Mouse (Mus musculus) heart, embryonic 14.5 days (tissue): Measurements from ENCODE around the gene Kantr. TPM values are rescaled to one million over a fixed set of nuclear protein-coding genes. Genes with fewer than 3 reads are reported as not detected.
"Not testable (repeated sequence)": the region's sequence is repeated elsewhere in the genome, so short reads cannot be mapped to it uniquely, and the experiment has no call there.

ENCODE experiments used
- ATAC-seq: fragments of 200-750 bp; cut with Nextera tagmentation; 2 replicates; pipeline ENCODE4 v1.8.0; 2017; ENCODE audit warnings: low read depth, moderate TSS enrichment; ENCODE audit not compliant: insufficient number of reproducible peaks, insufficient read depth, low FRiP score
- H3K27ac ChIP-seq, 2 experiments: fragments of 200-500 bp in 1 of 2; fragments of 300-500 bp in 1 of 2; sonication (generic) in 1 of 2; replicated peaks in 1 of 2; 2 replicates each; pipeline ENCODE4 v1.5.1; 2012 to 2014; ENCODE audit warnings: low read depth in 2 of 2, low read length in 2 of 2, control low read depth in 1 of 2, mild to moderate bottlenecking in 1 of 2, mixed read lengths in 1 of 2; ENCODE audit not compliant: control insufficient read depth in 1 of 2, insufficient read depth in 1 of 2
- H3K27me3 ChIP-seq: fragments of 300-500 bp; sonication (generic); 2 replicates; pipeline ENCODE4 v1.6.1; 2014; ENCODE audit warnings: mild to moderate bottlenecking, low read length, control low read depth; ENCODE audit not compliant: control insufficient read depth, insufficient read depth
- H3K36me3 ChIP-seq: fragments of 300-500 bp; sonication (generic); 2 replicates; pipeline ENCODE4 v1.6.1; 2014; ENCODE audit warnings: mild to moderate bottlenecking, control low read depth, low read length, mixed read lengths; ENCODE audit not compliant: control insufficient read depth, insufficient read depth
- H3K4me1 ChIP-seq, 2 experiments: fragments of 200-500 bp in 1 of 2; fragments of 300-500 bp in 1 of 2; sonication (generic) in 1 of 2; 2 replicates each; pipeline ENCODE4 v1.6.1; 2012 to 2014; ENCODE audit warnings: low read length in 2 of 2, control low read depth in 1 of 2, mixed read lengths in 1 of 2; ENCODE audit not compliant: control insufficient read depth in 2 of 2, insufficient read depth in 2 of 2
- H3K4me2 ChIP-seq: fragments of 300-500 bp; sonication (generic); 2 replicates; pipeline ENCODE4 v1.6.1; 2014; ENCODE audit warnings: mild to moderate bottlenecking, low read length
- H3K4me3 ChIP-seq, 2 experiments: fragments of 200-500 bp in 1 of 2; fragments of 300-500 bp in 1 of 2; sonication (generic) in 1 of 2; 2 replicates each; pipeline ENCODE4 v1.5.1; 2012 to 2014; ENCODE audit warnings: low read length in 2 of 2, mild to moderate bottlenecking in 2 of 2, control low read depth in 1 of 2, low read depth in 1 of 2, moderate library complexity in 1 of 2; ENCODE audit not compliant: control insufficient read depth in 1 of 2, insufficient read depth in 1 of 2
- H3K9ac ChIP-seq: fragments of 300-500 bp; sonication (generic); 2 replicates; pipeline ENCODE4 v1.6.1; 2014; ENCODE audit warnings: mild to moderate bottlenecking, low read length
- H3K9me3 ChIP-seq: fragments of 300-500 bp; sonication (generic); 2 replicates; pipeline ENCODE4 v1.6.1; 2016; ENCODE audit warnings: low read length, control low read depth; ENCODE audit not compliant: control insufficient read depth
- WGBS: fragments of 180-500 bp; shearing (Covaris S2); extraction: QIAGEN DNeasy Blood & Tissue Kit; methylation state at CpG from one replicate; pipeline ENCODE4 v1.1.7; 2014; 5-methylcytosine and 5-hydroxymethylcytosine counted together
- polyA plus RNA-seq: library from polyadenylated mRNA; unstranded; fragments of >200 nt; fragmentation: Nextera tagmentation; extraction: Ambion mirVana; gene quantifications from 2 replicates; pipeline ENCODE4 v1.2.1, GENCODE M21; 2014

Kantr gene
- polyA plus RNA-seq, 1 experiment from 2014 or later, result 10.6 TPM

DNA sequence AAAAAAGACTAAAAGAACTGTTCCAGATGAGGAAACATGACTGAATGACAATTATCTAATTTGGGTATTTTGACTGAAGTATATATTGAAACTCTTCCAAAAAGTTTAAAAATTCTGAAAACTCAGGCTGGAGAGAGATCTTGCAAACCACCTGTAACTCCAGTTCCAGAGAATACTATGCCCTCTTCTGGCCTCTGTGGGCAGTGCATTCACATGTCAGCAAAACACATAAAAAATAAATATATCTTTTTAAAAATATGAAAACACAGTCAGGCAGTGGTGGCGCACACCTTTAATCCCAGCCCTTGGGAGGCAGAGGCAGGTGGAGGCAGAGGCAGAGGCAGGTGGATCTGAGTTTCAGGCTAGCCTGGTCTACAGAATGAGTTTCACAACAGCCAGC lies 3.7 kb downstream of the Kantr start:
- no peaks in the 10 kb centered on the region for H3K4me1 ChIP-seq
- H3K9ac ChIP-seq, result no peak overlapping the region
- H3K9me3 ChIP-seq, result no peaks in the 10 kb centered on the region
- ATAC-seq, result no peak
- no peak overlapping the region for H3K27ac ChIP-seq
- 89% methylated on average over 1 of the region's 1 CpGs for WGBS
- H3K4me2 ChIP-seq, result no peak overlapping the region
- H3K36me3 ChIP-seq, result no peaks in the 10 kb centered on the region
- peaks cover 4% of the 10 kb centered on the region; the same call in 1 of the 2 replicates for H3K27me3 ChIP-seq
- H3K4me3 ChIP-seq, result no peak overlapping the region

GRCm38 (mm10) chrX:152322776-152323175 lies 4.5 kb downstream of the Kantr start:
- Histone ChIP-seq H3K4me2 (no peak overlapping the region), H3K4me3 (no peak overlapping the region), H3K4me1 (no peaks in the 10 kb centered on the region), H3K9ac (no peak overlapping the region), H3K27ac (no peak overlapping the region), H3K9me3 (no peaks in the 10 kb centered on the region), H3K36me3 (no peaks in the 10 kb centered on the region), H3K27me3 (peaks cover 4% of the 10 kb centered on the region; the same call in 1 of the 2 replicates)
- ATAC-seq, result no peak
- 53% methylated on average over 2 of the region's 2 CpGs for WGBS

DNA sequence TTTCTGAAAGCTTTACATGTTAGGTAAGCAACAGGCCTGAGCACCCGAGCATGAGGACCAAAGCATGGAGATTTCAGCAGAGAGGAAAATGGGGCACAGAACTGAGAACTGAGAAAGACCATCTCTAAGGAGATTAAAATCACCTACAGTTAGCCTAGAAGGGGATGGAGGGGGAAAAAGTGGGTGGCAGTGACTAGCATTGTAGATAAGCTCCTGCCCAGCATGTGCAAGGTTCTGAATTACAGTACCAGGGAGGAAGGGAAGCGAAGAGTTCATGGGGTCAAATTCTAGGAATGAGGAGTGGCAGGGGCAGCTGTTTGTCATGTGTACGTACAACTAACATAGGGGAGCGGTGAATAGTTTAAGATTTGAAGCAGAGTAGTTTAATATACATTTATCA lies 6.8 kb downstream of the Kantr start:
- H3K27ac ChIP-seq, result no peak overlapping the region
- no peak overlapping the region for H3K9ac ChIP-seq
- no peaks in the 10 kb centered on the region for H3K4me1 ChIP-seq
- no peaks in the 10 kb centered on the region for H3K36me3 ChIP-seq
- H3K4me2 ChIP-seq, result no peak overlapping the region
- 77% methylated on average over 4 of the region's 4 CpGs for WGBS
- peaks cover 4% of the 10 kb centered on the region; the same call in 1 of the 2 replicates for H3K27me3 ChIP-seq
- no peaks in the 10 kb centered on the region for H3K9me3 ChIP-seq
- no peak for ATAC-seq
- no peak overlapping the region for H3K4me3 ChIP-seq

- H3K9me3 ChIP-seq, result no peaks in the 10 kb centered on the region
- no peaks in the 10 kb centered on the region for H3K27me3 ChIP-seq
- 44% methylated on average over 2 of the region's 2 CpGs for WGBS
- no peak overlapping the region for H3K27ac ChIP-seq
- no peaks in the 10 kb centered on the region for H3K4me1 ChIP-seq
- ATAC-seq, result no peak
- no peak overlapping the region for H3K4me2 ChIP-seq
- H3K4me3 ChIP-seq, result no peak overlapping the region
- H3K36me3 ChIP-seq, result no peaks in the 10 kb centered on the region
- H3K9ac ChIP-seq, result no peak overlapping the region
These were observed 19.4 kb downstream of the Kantr start for GRCm38 (mm10) chrX:152307942-152308341.

- H3K4me1 ChIP-seq, result no peaks in the 10 kb centered on the region
- no peak for ATAC-seq
- no peaks in the 10 kb centered on the region for H3K9me3 ChIP-seq
- H3K4me2 ChIP-seq, result no peak overlapping the region
- no peaks in the 10 kb centered on the region for H3K36me3 ChIP-seq
- H3K4me3 ChIP-seq, result no peak overlapping the region
- H3K27me3 ChIP-seq, result no peaks in the 10 kb centered on the region
- no peak overlapping the region for H3K27ac ChIP-seq
- no peak overlapping the region for H3K9ac ChIP-seq
These were observed 19.9 kb downstream of the Kantr start for GRCm38 (mm10) chrX:152307371-152307770.

DNA sequence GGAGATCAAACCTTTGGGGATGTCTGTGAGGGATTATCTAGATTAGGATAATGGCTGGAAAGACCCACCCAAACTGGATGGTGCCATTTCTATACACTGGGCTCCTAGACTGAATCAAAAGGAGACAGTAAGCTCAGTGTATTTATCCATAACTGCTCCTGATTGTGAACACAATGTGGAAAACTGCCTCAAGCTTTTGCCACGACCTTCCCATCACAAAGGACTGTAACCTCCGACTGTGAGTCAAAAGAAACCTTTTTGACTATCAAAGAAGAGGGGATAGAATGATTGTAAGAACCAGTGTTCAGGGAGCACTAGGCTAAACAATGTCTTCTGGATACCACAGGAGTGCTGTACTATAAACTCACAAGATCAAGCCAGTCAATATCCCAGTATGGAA lies 21.1 kb downstream of the Kantr start:
- Histone ChIP-seq H3K9ac (no peak overlapping the region), H3K9me3 (no peaks in the 10 kb centered on the region), H3K27me3 (no peaks in the 10 kb centered on the region), H3K4me2 (no peak overlapping the region), H3K4me3 (no peak overlapping the region), H3K36me3 (no peaks in the 10 kb centered on the region), H3K27ac (no peak overlapping the region), H3K4me1 (no peaks in the 10 kb centered on the region)
- 77% methylated on average over 2 of the region's 2 CpGs for WGBS
- no peak for ATAC-seq

DNA sequence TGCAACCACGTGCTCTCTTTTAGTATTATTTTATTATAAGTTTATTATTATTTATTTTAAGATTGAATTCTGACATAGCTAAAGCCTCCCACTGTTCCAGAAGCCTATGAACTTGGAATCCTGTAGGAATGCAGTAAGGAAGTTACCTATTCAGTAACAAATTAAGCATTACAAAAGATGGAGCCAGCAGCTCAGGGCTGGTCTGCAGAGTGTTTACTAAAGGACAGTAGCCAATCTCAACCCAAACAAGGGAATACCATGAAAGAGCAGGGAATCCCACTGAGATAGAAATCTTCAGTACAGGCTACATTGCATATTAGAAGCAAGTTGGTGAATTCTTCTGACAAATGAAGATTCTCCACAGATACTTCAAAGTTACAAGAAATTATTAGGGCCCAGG lies 40.3 kb downstream of the Kantr start:
- not testable (repeated sequence) for H3K27ac ChIP-seq, H3K9ac ChIP-seq, H3K4me3 ChIP-seq, H3K27me3 ChIP-seq, H3K4me2 ChIP-seq, H3K9me3 ChIP-seq, H3K4me1 ChIP-seq, H3K36me3 ChIP-seq, ATAC-seq
- 50% methylated on average over 1 of the region's 1 CpGs for WGBS

DNA sequence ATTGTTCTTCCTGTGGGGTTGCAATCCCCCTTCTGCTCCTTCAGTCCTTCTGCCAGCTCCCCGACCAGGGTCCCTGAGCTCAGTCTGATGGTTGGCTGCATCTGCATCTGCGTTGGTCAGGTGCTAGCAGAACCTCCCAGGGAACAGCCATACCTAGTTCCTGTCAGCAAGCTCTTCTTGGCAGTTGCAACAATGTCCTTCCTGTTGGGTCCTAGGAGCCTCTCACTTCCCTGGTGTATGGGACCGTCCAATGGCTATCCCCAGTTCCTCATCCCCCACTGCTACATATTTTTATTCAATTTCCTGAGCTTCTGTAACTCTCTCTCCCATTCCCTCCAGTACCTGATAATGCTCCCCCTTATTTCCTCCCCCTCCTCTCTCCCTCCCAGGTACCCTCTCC lies 42.5 kb downstream of the Kantr start:
- Histone ChIP-seq H3K9ac (no peak overlapping the region), H3K4me2 (no peak overlapping the region), H3K36me3 (no peaks in the 10 kb centered on the region), H3K27me3 (no peaks in the 10 kb centered on the region), H3K9me3 (0 out of 2 replicates have a peak, but pooled peaks cover 2% of the 10 kb centered on the region), H3K4me3 (no peak overlapping the region), H3K27ac (no peak overlapping the region), H3K4me1 (no peaks in the 10 kb centered on the region)
- no peak for ATAC-seq
- WGBS, result 75% methylated on average over 3 of the region's 3 CpGs
